Comparison of ENCODE assay signal across 21 mouse cellular contexts in the genomic region with DNA sequence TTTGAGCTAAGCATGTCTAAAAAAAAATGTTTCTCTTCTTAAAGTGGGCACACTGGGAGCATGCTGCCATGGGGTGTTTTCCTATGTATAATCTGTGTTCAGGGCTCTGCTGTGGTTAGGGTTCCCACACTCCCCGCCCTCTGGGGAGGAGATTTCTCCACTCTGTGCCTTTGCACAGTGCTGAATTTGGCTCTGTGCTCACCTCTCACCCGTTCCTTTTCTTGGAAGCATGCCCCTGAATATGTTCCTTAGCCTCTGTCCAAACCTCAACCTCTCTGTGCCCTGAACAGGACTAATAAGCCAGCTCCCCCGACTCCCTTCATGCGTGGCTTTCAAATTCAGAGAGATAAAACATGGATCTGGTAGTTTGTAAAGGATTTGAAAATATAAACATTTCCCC. TPM values are rescaled to one million over a fixed set of nuclear protein-coding genes. Genes with fewer than 3 reads are reported as not detected.
DNase-seq lines count a peak whose midpoint lies in the region; ATAC-seq and TF ChIP-seq lines count a peak whose summit lies in the region.
"Had no signal": no experiment of that assay in that cellular context is flagged by ENCODE, and none has a peak within 500 bp of the region (broad histone marks: within the 10 kb centered on the region; RNA-seq: fewer than 3 reads in every experiment).

No protein-coding gene starts in this region.

- H3K4me1 ChIP-seq in lung, postnatal 0 days (ENCODE audit: insufficient read depth, low read depth, low read length): no peaks in the 10 kb centered on the region
- H3K4me1 ChIP-seq: hindbrain, embryonic 10.5 days had no signal

- H3K4me3 ChIP-seq in lung, postnatal 0 days (ENCODE audit: low read depth, low read length): no peak overlapping the region
- H3K4me3 ChIP-seq: erythroblast, embryonic 14.5 days; heart, adult 2 months; hindbrain, embryonic 10.5 days; layer of hippocampus, adult 2 months had no signal

- H3K9me3 ChIP-seq in lung, postnatal 0 days (ENCODE audit: low read length): no peaks in the 10 kb centered on the region
- H3K9me3 ChIP-seq: hindbrain, embryonic 10.5 days had no signal

- peak; percentile 85 for DNase-seq in heart, adult 11 months
- no peak for DNase-seq in heart, adult 8-10 months (ENCODE audit: low spot score)
- DNase-seq in lung, postnatal 0 days (ENCODE audit: low spot score): peak; percentile 6
- no peak for DNase-seq in lung, adult 18-20 months
- no peak for DNase-seq in left cerebral cortex, postnatal 10 days (ENCODE audit: extremely low spot score in 1 of 2, low spot score in 2 of 2)
- no peak for DNase-seq in ovary, postnatal 14 days (ENCODE audit: low spot score)
- DNase-seq: adrenal gland, adult 2 months; cerebellum, postnatal 36 days; gastrocnemius, postnatal 14 days; heart, adult 2 months; kidney, adult 2 months; kidney, postnatal 10 days; layer of hippocampus, postnatal 36 days; lung, postnatal 10 days; right cerebral cortex, postnatal 4 days; thymus, adult 18-20 months had no signal

- intact Hi-C loops in left cerebral cortex, postnatal 10 days (cut with DNase I): no loop called here

- no peak overlapping the region for H3K9ac ChIP-seq in lung, postnatal 0 days (replicated peaks; ENCODE audit: low read depth)

- TF ChIP-seq EP300 in lung, postnatal 0 days (IDR thresholded peaks at IDR 0.05): no peak

- H3K4me2 ChIP-seq in lung, postnatal 0 days (replicated peaks; ENCODE audit: low read depth, low read length): no peak overlapping the region

- H3K27me3 ChIP-seq in lung, postnatal 0 days (replicated peaks; ENCODE audit: insufficient read depth, low read length): no peaks in the 10 kb centered on the region

- no peaks in the 10 kb centered on the region for H3K36me3 ChIP-seq in lung, postnatal 0 days (ENCODE audit: insufficient read depth, low read length)
- H3K36me3 ChIP-seq: hindbrain, embryonic 10.5 days had no signal

- 60% methylated on average over 4 of the region's 4 CpGs for WGBS in lung, postnatal 0 days

- ATAC-seq in lung, postnatal 0 days: no peak
- ATAC-seq in megakaryocyte progenitor cell, adult 5-6 weeks (replicated peaks; ENCODE audit: poor library complexity): peak; percentile 46
- ATAC-seq: forebrain, embryonic 14.5 days had no signal

- no peak overlapping the region for H3K27ac ChIP-seq in lung, postnatal 0 days (ENCODE audit: low read length)
- H3K27ac ChIP-seq: heart, adult 2 months; hindbrain, embryonic 10.5 days; layer of hippocampus, adult 2 months had no signal

- no peak for TF ChIP-seq CTCF in lung, postnatal 0 days (IDR thresholded peaks at IDR 0.05)

RNA-seq across cellular contexts. Expression of gene Rftn1, which starts 39.1 kb away (rescaled TPM):
- 10 to 100 TPM; 45.4 to 54.7 (median 50.4) TPM for total RNA-seq in heart, adult 8-10 months (2022)
- 16.9 and 18.2 TPM in 2 replicates for polyA plus RNA-seq in lung, postnatal 0 days (2015; fragmentation: Nextera tagmentation; extraction: Ambion mirVana)
- total RNA-seq in megakaryocyte progenitor cell, adult 5-6 weeks (2015): 13.2 and 15.5 TPM in 2 replicates
- 29.8 and 36.5 TPM in 2 replicates for total RNA-seq in megakaryocyte progenitor cell, adult 5-6 weeks (2017)
- total RNA-seq in left cerebral cortex, postnatal 10 days (2021): 10 to 100 TPM; 12.5 to 13.2 TPM

Comparison
In these comparisons a context has a peak if more than half of its experiments do, and no peak if none do; other contexts are left out.
1. DNase-seq: peak in heart, adult 11 months (single experiment) and lung, postnatal 0 days (single experiment); none in heart, adult 8-10 months (single experiment), lung, adult 18-20 months (0 of 2), left cerebral cortex, postnatal 10 days (0 of 2) and ovary, postnatal 14 days (single experiment).